Mouse (Mus musculus) heart, embryonic 10.5 days (tissue): ENCODE measurements around the gene E030018B13Rik. TPM values are rescaled to one million over a fixed set of nuclear protein-coding genes. Genes with fewer than 3 reads are reported as not detected.

Experiments
- DNase-seq: peaks from one replicate; pipeline ENCODE4 v3.0.0-alpha.2; 2017; ENCODE audit warnings: low spot score
- H3K27ac ChIP-seq: fragments of 300-500 bp; sonication (generic); 2 replicates; pipeline ENCODE4 v1.5.1; 2016; ENCODE audit warnings: mild to moderate bottlenecking
- H3K27me3 ChIP-seq: fragments of 300-500 bp; sonication (generic); 2 replicates; pipeline ENCODE4 v1.6.1; 2016; ENCODE audit warnings: mild to moderate bottlenecking; ENCODE audit not compliant: poor library complexity, insufficient read depth, severe bottlenecking
- H3K36me3 ChIP-seq: fragments of 300-500 bp; sonication (generic); 2 replicates; pipeline ENCODE4 v1.6.1; 2016; ENCODE audit warnings: mild to moderate bottlenecking, moderate library complexity
- H3K4me1 ChIP-seq: fragments of 300-500 bp; sonication (generic); 2 replicates; pipeline ENCODE4 v1.6.1; 2016; ENCODE audit warnings: mild to moderate bottlenecking
- H3K4me3 ChIP-seq: fragments of 300-500 bp; sonication (generic); 2 replicates; pipeline ENCODE4 v1.5.1; 2016; ENCODE audit warnings: mild to moderate bottlenecking, moderate library complexity
- H3K9me3 ChIP-seq: fragments of 300-500 bp; sonication (generic); 2 replicates; pipeline ENCODE4 v1.6.1; 2016; ENCODE audit warnings: mild to moderate bottlenecking, moderate library complexity
- WGBS: fragments of 180-500 bp; shearing (Covaris S2); methylation state at CpG from one replicate; pipeline ENCODE4 v1.1.7; 2016; 5-methylcytosine and 5-hydroxymethylcytosine counted together
- polyA plus RNA-seq: library from polyadenylated mRNA; unstranded; fragments of >200 nt; fragmentation: Nextera tagmentation; extraction: Ambion mirVana; gene quantifications from 2 replicates; pipeline ENCODE4 v1.2.1, GENCODE M21; 2016

The E030018B13Rik gene
- polyA plus RNA-seq, 1 experiment from 2014 or later: 0.18 TPM

GRCm38 (mm10) chr7:63937236-63938065, 20.8 kb downstream of the E030018B13Rik start:
- under 1% methylated on average over 87 of the region's 88 CpGs for WGBS
- peak overlapping the region; percentile 91 for H3K4me3 ChIP-seq
- DNase-seq: peak; percentile 92
- no peaks in the 10 kb centered on the region for H3K36me3 ChIP-seq
- H3K4me1 ChIP-seq: peaks cover 35% of the 10 kb centered on the region
- H3K27me3 ChIP-seq: no peaks in the 10 kb centered on the region
- no peaks in the 10 kb centered on the region for H3K9me3 ChIP-seq
- H3K27ac ChIP-seq: peak overlapping the region; percentile 98

- H3K4me3 ChIP-seq: peak overlapping the region; percentile 91
- H3K27me3 ChIP-seq: no peaks in the 10 kb centered on the region
- H3K36me3 ChIP-seq: no peaks in the 10 kb centered on the region
- WGBS: under 1% methylated on average over 119 of the region's 121 CpGs
- peak; percentile 79 for DNase-seq
- peaks cover 33% of the 10 kb centered on the region for H3K4me1 ChIP-seq
- no peaks in the 10 kb centered on the region for H3K9me3 ChIP-seq
- peak overlapping the region; percentile 98 for H3K27ac ChIP-seq
These were observed 21.6 kb downstream of the E030018B13Rik start for GRCm38 (mm10) chr7:63938066-63938913.

- under 1% methylated on average over 50 of the region's 50 CpGs for WGBS
- peak; percentile 100 for DNase-seq
- peak within 1 kb of the TSS; percentile 98 for H3K27ac ChIP-seq
- H3K4me3 ChIP-seq: peak within 1 kb of the TSS; percentile 91
- H3K36me3 ChIP-seq: no peaks in the 10 kb centered on the region
- no peaks in the 10 kb centered on the region for H3K27me3 ChIP-seq
- H3K9me3 ChIP-seq: no peaks in the 10 kb centered on the region
- H3K4me1 ChIP-seq: peaks cover 26% of the 10 kb centered on the region
These were observed 22.3 kb downstream of the E030018B13Rik start, which contains the start of gene Klf13 for GRCm38 (mm10) chr7:63938914-63939396. TSS of gene Klf13 (minus strand) at chr7:63938915.

- Histone ChIP-seq H3K4me3 (peak overlapping the region; percentile 91), H3K27ac (peak overlapping the region; percentile 98), H3K9me3 (no peaks in the 10 kb centered on the region), H3K36me3 (no peaks in the 10 kb centered on the region), H3K4me1 (peaks cover 22% of the 10 kb centered on the region), H3K27me3 (no peaks in the 10 kb centered on the region)
- whole genome bisulfite sequencing: under 1% methylated on average over 39 of the region's 39 CpGs
- DNase-seq: peak; percentile 93
These were observed 22.8 kb downstream of the E030018B13Rik start for GRCm38 (mm10) chr7:63939397-63939951.

- H3K4me1 ChIP-seq: peaks cover 14% of the 10 kb centered on the region
- no peaks in the 10 kb centered on the region for H3K27me3 ChIP-seq
- H3K27ac ChIP-seq: peak overlapping the region; percentile 98; the same call in 1 of the 2 replicates
- WGBS: 87% methylated on average over 5 of the region's 5 CpGs
- H3K36me3 ChIP-seq: no peaks in the 10 kb centered on the region
- no peaks in the 10 kb centered on the region for H3K9me3 ChIP-seq
- DNase-seq: no peak
- peak overlapping the region; percentile 91; the same call in 1 of the 2 replicates for H3K4me3 ChIP-seq
These were observed 23.7 kb downstream of the E030018B13Rik start for GRCm38 (mm10) chr7:63940321-63940720.

GRCm38 (mm10) chr7:63941050-63941449, 24.4 kb downstream of the E030018B13Rik start:
- Histone ChIP-seq H3K27me3 (no peaks in the 10 kb centered on the region), H3K36me3 (no peaks in the 10 kb centered on the region), H3K27ac (no peak overlapping the region), H3K4me1 (peaks cover 6% of the 10 kb centered on the region), H3K4me3 (no peak overlapping the region), H3K9me3 (no peaks in the 10 kb centered on the region)
- DNase-seq: no peak
- WGBS: 81% methylated on average over 3 of the region's 3 CpGs

GRCm38 (mm10) chr7:63941501-63941900, 24.8 kb downstream of the E030018B13Rik start:
- no peak for DNase-seq
- no peaks in the 10 kb centered on the region for H3K27me3 ChIP-seq

GRCm38 (mm10) chr7:63943946-63944345, 27.3 kb downstream of the E030018B13Rik start:
- H3K27me3 ChIP-seq: no peaks in the 10 kb centered on the region
- H3K27ac ChIP-seq: no peak overlapping the region
- H3K9me3 ChIP-seq: no peaks in the 10 kb centered on the region
- DNase-seq: no peak
- WGBS: 51% methylated on average over 2 of the region's 2 CpGs
- no peaks in the 10 kb centered on the region for H3K36me3 ChIP-seq
- H3K4me3 ChIP-seq: no peak overlapping the region
- peaks cover 6% of the 10 kb centered on the region for H3K4me1 ChIP-seq

More at GRCm38 (mm10) chr7:63941501-63941900, 24.8 kb downstream of the E030018B13Rik start:
- Histone ChIP-seq H3K36me3 (no peaks in the 10 kb centered on the region), H3K4me3 (no peak overlapping the region), H3K27ac (0 out of 2 replicates have a peak overlapping the region, but pooled peaks have one; percentile 22), H3K9me3 (no peaks in the 10 kb centered on the region), H3K4me1 (peaks cover 6% of the 10 kb centered on the region)
- 51% methylated on average over 4 of the region's 4 CpGs for WGBS

GRCm38 (mm10) chr7:63947514-63948487, 31.1 kb downstream of the E030018B13Rik start:
- no peak overlapping the region for H3K27ac ChIP-seq
- no peak for DNase-seq
- no peaks in the 10 kb centered on the region for H3K27me3 ChIP-seq
- WGBS: 61% methylated on average over 11 of the region's 11 CpGs
- no peaks in the 10 kb centered on the region for H3K36me3 ChIP-seq
- H3K4me3 ChIP-seq: no peak overlapping the region
- no peaks in the 10 kb centered on the region for H3K4me1 ChIP-seq
- H3K9me3 ChIP-seq: no peaks in the 10 kb centered on the region

GRCm38 (mm10) chr7:63949176-63949575, 32.5 kb downstream of the E030018B13Rik start:
- Histone ChIP-seq H3K27me3 (no peaks in the 10 kb centered on the region), H3K9me3 (no peaks in the 10 kb centered on the region), H3K4me1 (no peaks in the 10 kb centered on the region), H3K4me3 (no peak overlapping the region), H3K27ac (no peak overlapping the region), H3K36me3 (no peaks in the 10 kb centered on the region)
- no peak for DNase-seq
- 80% methylated on average over 3 of the region's 3 CpGs for WGBS

GRCm38 (mm10) chr7:63950931-63951607, 34.4 kb downstream of the E030018B13Rik start:
- 73% methylated on average over 10 of the region's 10 CpGs for WGBS
- Histone ChIP-seq H3K27me3 (0 out of 2 replicates have a peak, but pooled peaks cover under 1% of the 10 kb centered on the region), H3K9me3 (no peaks in the 10 kb centered on the region), H3K27ac (no peak overlapping the region), H3K4me3 (no peak overlapping the region), H3K4me1 (peaks cover 3% of the 10 kb centered on the region; the same call in 1 of the 2 replicates), H3K36me3 (no peaks in the 10 kb centered on the region)
- DNase-seq: peak; percentile 65
